In genomic region chr8:92743108-92743507, GRCm38 (mm10) we compare ENCODE assay signal across 17 mouse cellular contexts.
DNase-seq lines count a peak whose midpoint lies in the region; ATAC-seq lines count a peak whose summit lies in the region.
"Had no signal": no experiment of that assay in that cellular context is flagged by ENCODE, and none has a peak within 500 bp of the region (broad histone marks: within the 10 kb centered on the region; RNA-seq: fewer than 3 reads in every experiment).

No protein-coding gene starts in this region.

- ATAC-seq in kidney, embryonic 15.5 days (replicated peaks; ENCODE audit: low FRiP score) = no peak
- ATAC-seq in hindbrain, embryonic 12.5 days (ENCODE audit: low FRiP score) = peak; percentile 56; the same call in 1 of the 2 replicates
- peak; percentile 74; the same call in 1 of the 2 replicates for ATAC-seq in neural tube, embryonic 11.5 days (ENCODE audit: insufficient read depth, low FRiP score, low TSS enrichment)
- ATAC-seq in heart, embryonic 12.5 days (ENCODE audit: insufficient number of reproducible peaks, low FRiP score) = no peak
- no peak for ATAC-seq in heart, embryonic 11.5 days (replicated peaks; ENCODE audit: insufficient number of reproducible peaks, low FRiP score, low TSS enrichment)
- ATAC-seq: liver, postnatal 0 days had no signal

- H3K27me3 ChIP-seq in kidney, embryonic 15.5 days = no peaks in the 10 kb centered on the region
- H3K27me3 ChIP-seq in hindbrain, embryonic 12.5 days = peaks cover 4% of the 10 kb centered on the region
- H3K27me3 ChIP-seq in neural tube, embryonic 11.5 days (ENCODE audit: control insufficient read depth, insufficient read depth, low read length) = no peaks in the 10 kb centered on the region
- peaks cover 12% of the 10 kb centered on the region; the same call in 1 of the 2 replicates for H3K27me3 ChIP-seq in heart, embryonic 12.5 days (replicated peaks)
- no peaks in the 10 kb centered on the region for H3K27me3 ChIP-seq in heart, embryonic 11.5 days (ENCODE audit: control insufficient read depth, insufficient read depth, low read length)

- no peak overlapping the region for H3K4me2 ChIP-seq in kidney, embryonic 15.5 days
- 0 out of 2 replicates have a peak overlapping the region, but pooled peaks have one; percentile 8 for H3K4me2 ChIP-seq in hindbrain, embryonic 12.5 days (replicated peaks)
- H3K4me2 ChIP-seq in neural tube, embryonic 11.5 days (ENCODE audit: low read depth) = no peak overlapping the region
- no peak overlapping the region for H3K4me2 ChIP-seq in heart, embryonic 12.5 days
- H3K4me2 ChIP-seq in heart, embryonic 11.5 days = no peak overlapping the region
- H3K4me2 ChIP-seq: hindbrain, embryonic 15.5 days had no signal

- no peak overlapping the region for H3K4me3 ChIP-seq in kidney, embryonic 15.5 days (replicated peaks)
- H3K4me3 ChIP-seq in hindbrain, embryonic 12.5 days = no peak overlapping the region
- H3K4me3 ChIP-seq in neural tube, embryonic 11.5 days (ENCODE audit: low read depth, low read length) = no peak overlapping the region
- no peak overlapping the region for H3K4me3 ChIP-seq in heart, embryonic 12.5 days
- no peak overlapping the region for H3K4me3 ChIP-seq in heart, embryonic 11.5 days (ENCODE audit: low read depth, low read length)
- H3K4me3 ChIP-seq: erythroblast, embryonic 14.5 days; hindbrain, embryonic 15.5 days; myocyte had no signal

- 59% methylated on average over 12 of the region's 12 CpGs for WGBS in kidney, embryonic 15.5 days
- 22% methylated on average over 12 of the region's 12 CpGs for WGBS in hindbrain, embryonic 12.5 days
- WGBS in neural tube, embryonic 11.5 days = 30% methylated on average over 12 of the region's 12 CpGs
- 68% methylated on average over 12 of the region's 12 CpGs for WGBS in heart, embryonic 12.5 days
- WGBS in heart, embryonic 11.5 days (ENCODE audit: insufficient replicate concordance) = 67% methylated on average over 12 of the region's 12 CpGs

- DNase-seq in kidney, adult 8-10 months = no peak
- DNase-seq in embryo, embryonic 11 days = peak; percentile 53
- no peak for DNase-seq in neural tube, embryonic 11.5 days (ENCODE audit: low spot score)
- no peak for DNase-seq in gastrocnemius, postnatal 10 days
- DNase-seq: adrenal gland, postnatal 36 days; kidney, adult 2 months; liver, postnatal 0 days; lung, postnatal 4 days; right cerebral cortex, postnatal 4 days; thymus, postnatal 25 days had no signal

- no peak overlapping the region for H3K9ac ChIP-seq in kidney, embryonic 15.5 days
- no peak overlapping the region for H3K9ac ChIP-seq in hindbrain, embryonic 12.5 days
- no peak overlapping the region for H3K9ac ChIP-seq in neural tube, embryonic 11.5 days (ENCODE audit: low read length)
- H3K9ac ChIP-seq in heart, embryonic 12.5 days = no peak overlapping the region
- H3K9ac ChIP-seq in heart, embryonic 11.5 days (ENCODE audit: low read depth, low read length) = no peak overlapping the region
- H3K9ac ChIP-seq: hindbrain, embryonic 15.5 days; liver, postnatal 0 days had no signal

- H3K27ac ChIP-seq in kidney, embryonic 15.5 days = 0 out of 2 replicates have a peak overlapping the region, but pooled peaks have one; percentile 37
- H3K27ac ChIP-seq in hindbrain, embryonic 12.5 days = 0 out of 2 replicates have a peak overlapping the region, but pooled peaks have one; percentile 0
- H3K27ac ChIP-seq in neural tube, embryonic 11.5 days (ENCODE audit: low read depth, low read length) = no peak overlapping the region
- H3K27ac ChIP-seq in heart, embryonic 12.5 days (ENCODE audit: poor library complexity, severe bottlenecking) = no peak overlapping the region
- no peak overlapping the region for H3K27ac ChIP-seq in heart, embryonic 11.5 days (ENCODE audit: low read depth, low read length)
- H3K27ac ChIP-seq: hindbrain, embryonic 15.5 days had no signal

- no peaks in the 10 kb centered on the region for H3K36me3 ChIP-seq in kidney, embryonic 15.5 days
- H3K36me3 ChIP-seq in hindbrain, embryonic 12.5 days = no peaks in the 10 kb centered on the region
- no peaks in the 10 kb centered on the region for H3K36me3 ChIP-seq in neural tube, embryonic 11.5 days (ENCODE audit: control insufficient read depth, insufficient read depth, low read length)
- H3K36me3 ChIP-seq in heart, embryonic 12.5 days = no peaks in the 10 kb centered on the region
- H3K36me3 ChIP-seq in heart, embryonic 11.5 days (ENCODE audit: control insufficient read depth, insufficient read depth, low read length) = no peaks in the 10 kb centered on the region
- H3K36me3 ChIP-seq: hindbrain, embryonic 15.5 days had no signal

- 0 out of 2 replicates have a peak, but pooled peaks cover 2% of the 10 kb centered on the region for H3K4me1 ChIP-seq in kidney, embryonic 15.5 days
- peaks cover 32% of the 10 kb centered on the region for H3K4me1 ChIP-seq in hindbrain, embryonic 12.5 days
- H3K4me1 ChIP-seq in neural tube, embryonic 11.5 days (ENCODE audit: control insufficient read depth, insufficient read depth, low read length) = peaks cover 7% of the 10 kb centered on the region; the same call in 1 of the 2 replicates
- H3K4me1 ChIP-seq in heart, embryonic 12.5 days (replicated peaks) = peaks cover 13% of the 10 kb centered on the region; the same call in 1 of the 2 replicates
- no peaks in the 10 kb centered on the region for H3K4me1 ChIP-seq in heart, embryonic 11.5 days (ENCODE audit: control insufficient read depth, insufficient read depth, low read length)

- H3K9me3 ChIP-seq in kidney, embryonic 15.5 days (replicated peaks) = no peaks in the 10 kb centered on the region
- no peaks in the 10 kb centered on the region for H3K9me3 ChIP-seq in hindbrain, embryonic 12.5 days (replicated peaks)
- H3K9me3 ChIP-seq in neural tube, embryonic 11.5 days (ENCODE audit: control insufficient read depth, low read length) = no peaks in the 10 kb centered on the region
- H3K9me3 ChIP-seq in heart, embryonic 12.5 days (replicated peaks) = no peaks in the 10 kb centered on the region
- H3K9me3 ChIP-seq in heart, embryonic 11.5 days (replicated peaks; ENCODE audit: control insufficient read depth, low read length) = no peaks in the 10 kb centered on the region
- H3K9me3 ChIP-seq: hindbrain, embryonic 15.5 days had no signal

Comparison
In these comparisons a context has a peak if more than half of its experiments do, and no peak if none do; other contexts are left out.
1. ATAC-seq: peak in hindbrain, embryonic 12.5 days (single experiment) and neural tube, embryonic 11.5 days (single experiment); none in kidney, embryonic 15.5 days (single experiment), heart, embryonic 12.5 days (single experiment) and heart, embryonic 11.5 days (single experiment).
2. H3K27ac ChIP-seq: peak in kidney, embryonic 15.5 days (single experiment) and hindbrain, embryonic 12.5 days (single experiment); none in neural tube, embryonic 11.5 days (single experiment), heart, embryonic 12.5 days (single experiment) and heart, embryonic 11.5 days (single experiment).